Mouse (Mus musculus) left cerebral cortex, postnatal 25 days (tissue): Measurements from ENCODE around the gene Snx6. TPM values are rescaled to one million over a fixed set of nuclear protein-coding genes. Genes with fewer than 3 reads are reported as not detected.
"Not testable (repeated sequence)": the region's sequence is repeated elsewhere in the genome, so short reads cannot be mapped to it uniquely, and the experiment has no call there.

Source experiments
- DNase-seq, 2 experiments: peaks; one replicate each; pipeline ENCODE4 v3.0.0; 2022; ENCODE audit warnings: low spot score in 2 of 2, mixed read lengths in 1 of 2
- intact Hi-C: fragments of 180-260 bp; cut with DNase I; formaldehyde crosslinking; loops from one replicate; pipeline ENCODE4 v1.15.1; 2025
- total RNA-seq, 2 experiments: library from RNA; stranded (reverse); gene quantifications; 2 replicates each; pipeline ENCODE4 v1.2.3; 2021

Gene Snx6
- total RNA-seq, 2 experiments from 2014 or later: 39.7 to 48.2 TPM

DNA sequence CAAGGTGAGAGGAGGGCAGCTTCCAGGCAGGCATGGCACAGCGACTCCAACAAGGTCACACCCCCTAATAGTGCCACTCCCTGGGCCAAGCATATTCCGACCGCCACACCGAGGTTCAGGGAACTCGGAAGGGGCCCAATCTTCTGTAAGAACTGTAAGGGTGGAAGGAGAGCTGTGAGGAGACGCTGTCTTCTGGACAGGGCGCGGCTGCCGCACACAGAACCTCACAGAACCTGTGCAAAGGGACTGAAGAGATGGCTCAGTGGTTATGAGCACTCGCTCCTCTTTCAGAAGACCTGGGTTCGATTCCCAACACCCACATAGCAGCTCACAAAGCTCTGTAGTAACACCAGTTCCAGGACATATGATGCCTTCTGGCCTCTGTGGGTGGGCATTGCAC lies 78.0 kb downstream of the Snx6 start:
- intact Hi-C loops, DNase-seq: not testable (repeated sequence)

- intact Hi-C loops: not testable (repeated sequence)
- DNase-seq: peak; percentile 63 to 75
Measured at GRCm38 (mm10) chr12:54713822-54714626, 81.5 kb downstream of the Snx6 start.

DNA sequence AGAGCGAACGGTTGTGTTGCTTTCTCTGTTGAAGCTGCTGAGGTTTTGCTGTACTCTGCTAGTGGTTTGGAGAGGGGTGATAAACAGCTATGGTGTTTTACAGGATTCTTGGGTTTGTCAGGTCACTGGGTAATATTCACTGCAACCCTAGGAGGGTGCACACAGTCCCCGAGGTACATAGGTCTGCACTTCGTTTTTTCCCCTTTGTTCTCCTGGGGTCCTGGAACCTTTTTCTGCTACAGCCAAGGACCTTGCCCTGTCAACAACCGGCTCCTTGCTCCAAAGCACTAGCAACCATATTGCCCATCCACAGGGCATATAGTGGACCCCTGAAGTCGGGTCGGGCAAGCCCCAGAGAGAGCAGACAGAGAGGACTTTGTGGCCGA lies 85.0 kb downstream of the Snx6 start:
- DNase-seq: peak in 1 of 2 experiments; percentile 69
- intact Hi-C loops: not testable (repeated sequence)

DNA sequence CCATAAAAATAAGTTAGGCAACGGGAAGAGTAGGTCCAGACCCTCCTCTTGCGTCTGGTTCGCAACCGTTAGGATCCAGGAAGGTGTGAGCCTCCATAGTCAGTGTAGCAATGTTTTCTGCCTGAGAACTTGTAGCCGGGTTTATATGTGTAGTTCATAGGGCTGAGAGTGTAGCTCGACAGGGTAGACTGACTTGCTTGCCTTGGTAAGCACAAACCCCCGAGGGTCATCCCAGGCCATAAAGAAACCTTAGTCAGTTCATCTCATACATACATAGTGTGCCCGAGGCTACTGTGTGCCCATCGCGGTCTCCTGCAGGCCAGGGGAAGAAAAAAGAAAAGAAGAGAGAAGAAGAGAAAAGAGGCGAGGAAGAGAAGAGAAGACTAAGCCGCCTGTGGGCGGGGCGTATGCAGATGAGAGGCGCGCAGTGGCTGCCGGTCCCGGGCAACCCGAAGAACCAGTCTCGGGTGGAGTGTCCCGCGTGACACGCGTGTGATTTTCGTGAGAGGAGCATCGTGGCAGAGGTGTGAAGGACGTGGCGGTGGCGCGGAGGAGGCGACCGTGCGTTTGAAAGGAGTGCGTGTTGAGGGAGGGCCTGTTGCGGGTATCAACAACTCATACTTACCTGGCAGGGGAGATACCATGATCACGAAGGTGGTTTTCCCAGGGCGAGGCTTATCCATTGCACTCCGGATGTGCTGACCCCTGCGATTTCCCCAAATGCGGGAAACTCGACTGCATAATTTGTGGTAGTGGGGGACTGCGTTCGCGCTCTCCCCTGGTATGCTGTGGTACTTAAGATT lies 85.6 kb downstream of the Snx6 start:
- DNase-seq, intact Hi-C loops: not testable (repeated sequence)

GRCm38 (mm10) chr12:54699394-54699793 lies 96.1 kb downstream of the Snx6 start:
- no peak for DNase-seq
- intact Hi-C loops: loop anchor here (10.0 kb wide), 1 partner anchor 45 kb away; no protein-coding TSS in a partner anchor

DNA sequence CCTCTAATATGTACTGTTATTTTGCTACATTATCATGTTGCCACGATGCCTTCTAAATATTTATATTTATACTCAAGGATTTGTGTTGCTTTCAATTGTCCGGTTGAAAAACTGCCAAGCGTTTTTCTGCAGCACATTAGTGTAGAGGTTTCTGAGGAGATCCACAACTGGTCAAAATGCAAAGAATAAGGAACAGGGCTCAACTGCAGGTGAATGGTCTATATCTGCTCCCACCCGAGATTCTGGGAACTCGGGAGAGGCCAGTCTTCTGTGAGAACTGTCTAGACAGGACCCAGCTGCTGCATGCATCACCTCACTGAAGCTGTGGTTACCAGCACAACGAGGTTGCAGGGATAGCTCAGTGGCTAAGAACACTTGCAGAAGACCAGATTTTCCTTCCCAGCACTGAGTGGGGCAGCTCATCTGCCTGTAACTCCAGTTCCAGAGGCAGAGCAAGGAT lies 97.7 kb downstream of the Snx6 start:
- no peak for DNase-seq
- intact Hi-C loops: loop anchor here (10.0 kb wide), 1 partner anchor 47 kb away; no protein-coding TSS in a partner anchor

- peak; percentile 15 to 46 for DNase-seq
Measured at GRCm38 (mm10) chr12:54697003-54697597, 98.4 kb downstream of the Snx6 start.

More at GRCm38 (mm10) chr12:54697003-54697597, 98.4 kb downstream of the Snx6 start:
- intact Hi-C loops: loop anchor here (10.0 kb wide), 1 partner anchor 48 kb away; no protein-coding TSS in a partner anchor

Other genes with a start within 250 kb of the Snx6 start
- 10 to 100 TPM; 24.8 to 25.5 TPM for gene Sptssa, start 139.1 kb downstream of the Snx6 start, total RNA-seq
- 10 to 100 TPM; 37.0 to 41.3 TPM for gene Eapp, start 99.8 kb downstream of the Snx6 start, total RNA-seq
- gene Cfl2, start 67.2 kb upstream of the Snx6 start, total RNA-seq: 100 to 1,000 TPM; 111 to 116 TPM
- not detected for gene Gm20403, start 190.8 kb upstream of the Snx6 start, total RNA-seq
- gene Baz1a, start 218.6 kb upstream of the Snx6 start, total RNA-seq: 1 to 10 TPM; 3.5 to 5.1 TPM